Mouse (Mus musculus) neural tube, embryonic 12.5 days (tissue): Measurements from ENCODE around the gene Mrps17. TPM values are rescaled to one million over a fixed set of nuclear protein-coding genes. Genes with fewer than 3 reads are reported as not detected.

Source experiments
- ATAC-seq: fragments of 200-750 bp; cut with Nextera tagmentation; 2 replicates; pipeline ENCODE4 v1.8.0; 2017; ENCODE audit warnings: low read depth, mild to moderate bottlenecking, moderate TSS enrichment, moderate library complexity; ENCODE audit not compliant: low FRiP score
- H3K27ac ChIP-seq: fragments of 300-500 bp; sonication (generic); 2 replicates; pipeline ENCODE4 v1.5.1; 2016
- H3K27me3 ChIP-seq: fragments of 300-500 bp; sonication (generic); replicated peaks from 2 replicates; pipeline ENCODE4 v1.6.1; 2016; ENCODE audit warnings: mild to moderate bottlenecking
- H3K36me3 ChIP-seq: fragments of 300-500 bp; sonication (generic); 2 replicates; pipeline ENCODE4 v1.6.1; 2016; ENCODE audit warnings: mild to moderate bottlenecking
- H3K4me1 ChIP-seq: fragments of 300-500 bp; sonication (generic); 2 replicates; pipeline ENCODE4 v1.6.1; 2016
- H3K4me2 ChIP-seq: fragments of 300-500 bp; sonication (generic); replicated peaks from 2 replicates; pipeline ENCODE4 v1.6.1; 2016; ENCODE audit warnings: mild to moderate bottlenecking
- H3K4me3 ChIP-seq: fragments of 300-500 bp; sonication (generic); 2 replicates; pipeline ENCODE4 v1.5.1; 2016
- H3K9ac ChIP-seq: fragments of 300-500 bp; sonication (generic); 2 replicates; pipeline ENCODE4 v1.6.1; 2016; ENCODE audit warnings: mild to moderate bottlenecking
- H3K9me3 ChIP-seq: fragments of 300-500 bp; sonication (generic); 2 replicates; pipeline ENCODE4 v1.6.1; 2016; ENCODE audit warnings: mild to moderate bottlenecking
- WGBS: fragments of 180-500 bp; shearing (Covaris S2); methylation state at CpG from one replicate; pipeline ENCODE4 v1.1.7; 2016; 5-methylcytosine and 5-hydroxymethylcytosine counted together
- polyA plus RNA-seq: library from polyadenylated mRNA; unstranded; fragments of >200 nt; fragmentation: Nextera tagmentation; extraction: Ambion mirVana; gene quantifications from 2 replicates; pipeline ENCODE4 v1.2.1, GENCODE M21; 2016

Mrps17 gene
- polyA plus RNA-seq, 1 experiment from 2014 or later, result 153 TPM

DNA sequence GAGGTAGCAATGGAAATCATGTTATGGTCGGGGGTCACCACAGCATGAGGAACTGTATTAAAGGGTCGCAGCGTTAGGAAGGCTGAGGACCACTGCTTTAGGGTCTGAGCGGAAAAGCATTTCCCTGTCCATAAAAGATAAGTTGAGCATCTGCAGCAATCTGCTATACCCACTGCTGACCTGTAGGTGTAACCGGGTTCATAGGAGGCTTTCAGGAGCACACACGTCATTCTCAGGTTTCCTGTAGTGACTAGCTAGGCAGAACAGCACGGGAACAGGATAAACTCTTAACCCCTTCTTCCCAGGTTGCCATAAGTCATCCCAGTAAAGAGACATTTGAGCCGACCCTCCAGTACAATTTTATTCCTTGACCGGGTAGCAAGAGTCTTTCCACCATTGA is 1.7 kb downstream of the Mrps17 start:
- H3K4me2 ChIP-seq, result no peak overlapping the region
- no peak overlapping the region for H3K4me3 ChIP-seq
- H3K9ac ChIP-seq, result no peak overlapping the region
- no peak for ATAC-seq
- peaks cover 6% of the 10 kb centered on the region; the same call in 1 of the 2 replicates for H3K4me1 ChIP-seq
- no peak overlapping the region for H3K27ac ChIP-seq
- H3K36me3 ChIP-seq, result peaks cover 33% of the 10 kb centered on the region
- H3K9me3 ChIP-seq, result no peaks in the 10 kb centered on the region
- no peaks in the 10 kb centered on the region for H3K27me3 ChIP-seq
- 87% methylated on average over 9 of the region's 9 CpGs for WGBS

DNA sequence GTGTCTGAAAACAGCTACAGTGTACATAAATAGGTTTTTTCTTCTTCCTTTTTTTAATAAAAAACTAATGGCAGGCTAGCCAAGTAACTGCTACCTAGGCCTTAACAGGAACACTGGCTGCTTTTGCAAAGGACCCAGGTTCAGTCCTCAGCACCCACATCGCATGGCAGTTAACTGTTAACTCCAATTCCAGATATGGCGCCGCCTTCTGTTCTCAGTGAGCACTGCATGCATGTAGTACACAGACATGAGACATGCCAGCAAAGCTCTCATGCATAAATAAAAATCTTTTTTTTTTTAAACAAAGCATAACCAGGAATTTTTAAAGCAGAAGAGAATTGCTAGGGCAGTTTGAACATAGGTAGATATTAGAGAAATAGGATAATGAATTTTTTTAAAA is 4.9 kb downstream of the Mrps17 start:
- no peak overlapping the region for H3K27ac ChIP-seq
- no peaks in the 10 kb centered on the region for H3K27me3 ChIP-seq
- peaks cover 6% of the 10 kb centered on the region; the same call in 1 of the 2 replicates for H3K4me1 ChIP-seq
- H3K9me3 ChIP-seq, result no peaks in the 10 kb centered on the region
- H3K36me3 ChIP-seq, result peaks cover 33% of the 10 kb centered on the region
- H3K9ac ChIP-seq, result no peak overlapping the region
- no peak for ATAC-seq
- no peak overlapping the region for H3K4me3 ChIP-seq
- WGBS, result 88% methylated on average over 3 of the region's 3 CpGs
- H3K4me2 ChIP-seq, result no peak overlapping the region

DNA sequence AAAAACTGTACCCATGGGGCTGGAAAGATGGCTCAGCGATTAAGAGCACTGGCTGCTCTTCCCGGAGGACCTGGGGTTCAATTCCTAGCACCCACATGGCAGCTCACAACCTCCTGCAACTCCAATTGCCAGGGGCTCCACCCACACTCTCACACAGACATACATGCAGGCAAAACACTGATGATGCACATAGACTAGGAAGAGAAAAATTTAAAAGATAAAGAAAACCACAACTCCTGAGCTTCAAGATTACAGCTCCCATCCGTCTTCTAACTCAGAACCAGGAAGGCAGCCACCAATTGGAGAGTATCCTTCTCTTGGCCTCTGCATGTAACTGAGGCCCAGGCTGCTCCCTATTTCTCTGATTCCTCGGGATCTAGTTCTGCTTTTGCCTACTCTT is 9.0 kb downstream of the Mrps17 start:
- Histone ChIP-seq H3K9ac (no peak overlapping the region), H3K27ac (no peak overlapping the region), H3K4me3 (0 out of 2 replicates have a peak overlapping the region, but pooled peaks have one; percentile 92), H3K36me3 (peaks cover 8% of the 10 kb centered on the region), H3K9me3 (no peaks in the 10 kb centered on the region), H3K4me2 (peak overlapping the region; percentile 61), H3K4me1 (peaks cover 5% of the 10 kb centered on the region), H3K27me3 (no peaks in the 10 kb centered on the region)
- WGBS, result 55% methylated on average over 4 of the region's 4 CpGs
- 0 out of 2 replicates have a peak, but pooled peaks have one; percentile 15 for ATAC-seq

- peaks cover 8% of the 10 kb centered on the region for H3K4me1 ChIP-seq
Observed at GRCm38 (mm10) chr5:129724834-129725773, 9.8 kb downstream of the Mrps17 start, which contains the start of gene Nipsnap2. TSS of gene Nipsnap2 (plus strand) at chr5:129725063.

DNA sequence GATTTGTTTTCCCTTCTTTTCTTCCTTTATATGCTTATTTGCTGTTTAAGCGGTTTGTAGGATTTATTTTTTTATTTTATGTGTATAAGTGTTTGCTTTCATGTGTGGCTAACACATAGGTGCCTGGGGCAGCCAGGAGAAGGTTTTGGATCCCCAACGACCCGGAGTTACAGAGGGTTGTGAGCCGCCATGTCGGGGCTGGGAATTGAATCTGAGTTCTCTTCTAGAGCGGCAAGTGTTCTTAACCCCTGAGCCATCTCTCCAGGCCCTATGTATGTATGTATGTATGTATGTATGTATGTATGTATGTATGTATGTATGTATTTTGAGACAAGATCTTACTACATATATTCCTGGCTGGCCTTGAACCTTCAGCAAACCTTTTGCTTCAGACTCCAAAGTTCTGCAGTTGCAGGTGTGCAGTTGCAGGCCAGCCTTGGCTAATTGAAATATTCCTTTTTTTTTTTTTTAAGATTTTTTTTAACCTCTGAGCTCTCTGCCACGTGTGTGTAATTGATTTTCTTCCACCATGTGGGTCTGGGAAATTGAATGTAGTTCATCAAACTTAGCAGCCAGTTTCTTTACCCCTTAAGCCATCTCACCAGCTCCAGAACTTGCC is 10.6 kb downstream of the Mrps17 start:
- no peak overlapping the region for H3K27ac ChIP-seq

More at GRCm38 (mm10) chr5:129724834-129725773, 9.8 kb downstream of the Mrps17 start, which contains the start of gene Nipsnap2:
- peak within 1 kb of the TSS; percentile 87 for H3K27ac ChIP-seq
- H3K27me3 ChIP-seq, result no peaks in the 10 kb centered on the region
- peak; percentile 96 for ATAC-seq
- H3K9ac ChIP-seq, result peak within 1 kb of the TSS; percentile 93
- peaks cover 1% of the 10 kb centered on the region; the same call in 1 of the 2 replicates for H3K36me3 ChIP-seq
- peak within 1 kb of the TSS; percentile 61 for H3K4me2 ChIP-seq
- under 1% methylated on average over 86 of the region's 93 CpGs for WGBS
- peak within 1 kb of the TSS; percentile 92 for H3K4me3 ChIP-seq
- no peaks in the 10 kb centered on the region for H3K9me3 ChIP-seq

DNA sequence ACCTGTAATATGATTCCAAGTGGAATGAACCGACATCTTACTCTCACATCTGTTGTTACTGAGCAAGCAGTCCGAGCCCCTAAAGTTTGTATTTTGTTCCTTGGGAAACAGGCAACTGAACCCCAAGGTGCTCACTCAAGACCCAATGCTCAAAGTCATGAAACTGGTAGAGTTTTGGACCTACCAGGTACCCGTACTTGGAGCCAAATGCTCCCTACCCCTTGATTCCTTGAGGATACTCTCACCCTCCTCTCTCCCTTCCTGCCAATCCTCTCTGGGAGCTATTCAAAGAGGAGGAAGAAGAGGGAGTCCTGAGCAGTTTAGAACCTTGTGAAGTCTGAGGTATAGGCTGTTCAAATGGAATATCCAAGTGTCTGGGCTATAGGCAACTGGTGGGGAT is 11.5 kb downstream of the Mrps17 start:
- no peak for ATAC-seq
- Histone ChIP-seq H3K4me2 (0 out of 2 replicates have a peak overlapping the region, but pooled peaks have one; percentile 61), H3K27ac (no peak overlapping the region), H3K9ac (no peak overlapping the region), H3K4me3 (no peak overlapping the region), H3K36me3 (no peaks in the 10 kb centered on the region), H3K4me1 (peaks cover 15% of the 10 kb centered on the region), H3K27me3 (no peaks in the 10 kb centered on the region), H3K9me3 (no peaks in the 10 kb centered on the region)
- WGBS, result 90% methylated on average over 3 of the region's 3 CpGs

More for the DNA sequence above, 10.6 kb downstream of the Mrps17 start:
- no peaks in the 10 kb centered on the region for H3K36me3 ChIP-seq
- H3K9me3 ChIP-seq, result no peaks in the 10 kb centered on the region
- peak overlapping the region; percentile 61 for H3K4me2 ChIP-seq
- ATAC-seq, result no peak
- no peaks in the 10 kb centered on the region for H3K27me3 ChIP-seq
- 26% methylated on average over 7 of the region's 7 CpGs for WGBS
- H3K9ac ChIP-seq, result peak overlapping the region; percentile 93; the same call in 1 of the 2 replicates
- H3K4me3 ChIP-seq, result peak overlapping the region; percentile 92
- H3K4me1 ChIP-seq, result peaks cover 15% of the 10 kb centered on the region

DNA sequence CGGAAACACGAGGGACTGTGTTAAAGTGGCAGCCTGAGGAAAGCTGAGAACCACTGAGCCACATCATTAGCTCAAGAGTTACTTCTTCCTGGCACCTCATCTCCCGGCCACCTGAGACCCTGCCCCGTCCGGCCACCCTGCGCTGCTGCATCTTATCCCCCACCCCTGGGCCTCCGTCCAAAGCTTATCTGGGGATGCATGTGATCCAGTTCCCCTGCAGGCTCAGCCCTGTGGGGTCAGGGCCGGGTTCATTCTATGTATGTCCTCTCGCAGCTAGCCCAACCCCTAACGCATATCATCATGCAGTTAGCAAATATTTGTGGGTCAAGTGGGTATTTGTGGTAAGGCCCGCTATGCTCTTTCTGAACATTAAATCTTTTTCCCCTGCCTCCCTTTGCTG is 14.0 kb downstream of the Mrps17 start:
- H3K27me3 ChIP-seq, result no peaks in the 10 kb centered on the region
- WGBS, result 76% methylated on average over 11 of the region's 11 CpGs
- no peaks in the 10 kb centered on the region for H3K9me3 ChIP-seq
- H3K27ac ChIP-seq, result no peak overlapping the region
- H3K36me3 ChIP-seq, result no peaks in the 10 kb centered on the region
- no peak overlapping the region for H3K9ac ChIP-seq
- H3K4me3 ChIP-seq, result no peak overlapping the region
- no peak for ATAC-seq
- H3K4me1 ChIP-seq, result peaks cover 15% of the 10 kb centered on the region
- H3K4me2 ChIP-seq, result no peak overlapping the region

DNA sequence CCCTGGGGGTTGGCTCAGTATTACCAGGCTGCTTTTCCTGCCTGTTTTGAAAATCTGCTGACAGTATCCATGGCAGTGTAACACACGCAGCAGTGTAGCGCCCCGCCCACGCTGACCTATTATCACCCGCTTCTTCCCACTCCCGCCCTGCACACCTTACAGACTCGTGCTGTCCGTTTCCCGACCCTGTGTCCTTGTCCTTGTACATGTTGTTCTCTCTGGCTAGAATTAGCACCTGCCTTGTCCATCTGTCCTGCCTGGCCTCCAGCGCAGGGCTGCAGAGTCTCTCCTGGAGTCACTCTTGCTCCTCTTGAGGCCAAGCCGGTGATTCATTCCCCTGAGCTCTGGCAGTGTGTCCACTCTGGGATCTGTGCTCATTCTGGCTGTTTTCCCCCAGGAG is 15.0 kb downstream of the Mrps17 start:
- H3K36me3 ChIP-seq, result no peaks in the 10 kb centered on the region
- WGBS, result 84% methylated on average over 11 of the region's 11 CpGs
- H3K9ac ChIP-seq, result no peak overlapping the region
- H3K9me3 ChIP-seq, result no peaks in the 10 kb centered on the region
- ATAC-seq, result no peak
- no peak overlapping the region for H3K27ac ChIP-seq
- no peaks in the 10 kb centered on the region for H3K27me3 ChIP-seq
- no peak overlapping the region for H3K4me2 ChIP-seq
- H3K4me1 ChIP-seq, result peaks cover 15% of the 10 kb centered on the region
- no peak overlapping the region for H3K4me3 ChIP-seq

GRCm38 (mm10) chr5:129731021-129731420 is 15.7 kb downstream of the Mrps17 start:
- H3K36me3 ChIP-seq, result no peaks in the 10 kb centered on the region
- H3K4me2 ChIP-seq, result no peak overlapping the region
- H3K27ac ChIP-seq, result no peak overlapping the region
- H3K27me3 ChIP-seq, result no peaks in the 10 kb centered on the region
- no peaks in the 10 kb centered on the region for H3K9me3 ChIP-seq
- 83% methylated on average over 5 of the region's 5 CpGs for WGBS
- H3K4me1 ChIP-seq, result peaks cover 15% of the 10 kb centered on the region
- H3K4me3 ChIP-seq, result no peak overlapping the region
- no peak for ATAC-seq
- no peak overlapping the region for H3K9ac ChIP-seq

DNA sequence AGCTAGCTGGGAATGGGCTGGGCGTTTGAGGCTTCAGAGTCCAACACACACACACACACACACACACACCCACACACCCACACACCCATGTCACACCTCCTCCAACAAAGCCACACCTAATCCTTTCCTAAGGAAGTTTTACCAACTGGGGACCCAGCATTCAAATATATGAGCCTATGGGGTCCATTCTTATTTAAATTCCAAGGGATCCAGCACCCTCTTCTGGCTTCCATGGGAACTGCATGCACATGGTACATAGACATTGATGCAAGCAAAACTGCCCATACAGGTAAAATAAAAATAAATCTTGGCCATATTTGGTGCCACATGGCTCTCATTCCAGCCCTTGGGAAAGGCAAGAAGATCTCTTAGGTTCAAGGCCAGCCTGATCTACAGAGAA is 25.7 kb downstream of the Mrps17 start:
- no peaks in the 10 kb centered on the region for H3K27me3 ChIP-seq
- H3K4me2 ChIP-seq, result no peak overlapping the region
- no peak overlapping the region for H3K9ac ChIP-seq
- H3K4me3 ChIP-seq, result no peak overlapping the region
- 94% methylated on average over 1 of the region's 1 CpGs for WGBS
- no peaks in the 10 kb centered on the region for H3K9me3 ChIP-seq
- H3K4me1 ChIP-seq, result no peaks in the 10 kb centered on the region
- peaks cover 16% of the 10 kb centered on the region for H3K36me3 ChIP-seq
- H3K27ac ChIP-seq, result no peak overlapping the region
- no peak for ATAC-seq

DNA sequence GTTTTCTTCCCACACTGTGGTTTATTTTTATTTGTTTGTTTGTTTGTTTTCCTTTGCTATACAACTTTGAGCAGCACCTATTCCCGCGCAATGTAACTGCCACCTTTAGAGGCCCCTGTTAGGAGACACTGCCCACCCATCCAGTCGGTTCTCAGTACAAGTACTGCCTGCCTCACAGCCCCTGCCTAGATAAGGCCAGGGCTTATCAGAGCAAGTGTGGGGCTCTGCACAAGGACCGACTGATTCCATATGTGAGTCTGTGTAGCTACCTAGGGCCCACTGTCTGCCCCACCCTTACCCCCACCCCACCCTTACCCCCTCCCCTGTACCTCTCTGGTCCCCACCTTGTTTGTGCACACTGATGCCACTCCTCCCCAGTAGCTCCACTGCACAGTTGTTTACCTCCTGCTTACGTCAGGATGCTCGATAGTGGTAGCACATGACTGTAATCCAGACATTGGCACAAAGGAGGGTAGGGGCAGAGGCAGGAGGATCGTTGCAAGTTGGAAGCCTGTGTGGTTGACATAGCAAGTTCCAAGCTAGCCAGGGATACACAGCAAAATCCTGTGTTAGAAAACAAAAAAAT is 27.7 kb downstream of the Mrps17 start:
- 92% methylated on average over 7 of the region's 7 CpGs for WGBS
- no peaks in the 10 kb centered on the region for H3K27me3 ChIP-seq
- H3K4me1 ChIP-seq, result no peaks in the 10 kb centered on the region
- H3K4me3 ChIP-seq, result no peak overlapping the region
- peaks cover 32% of the 10 kb centered on the region for H3K36me3 ChIP-seq
- no peaks in the 10 kb centered on the region for H3K9me3 ChIP-seq
- no peak overlapping the region for H3K9ac ChIP-seq
- no peak overlapping the region for H3K4me2 ChIP-seq
- no peak overlapping the region for H3K27ac ChIP-seq
- ATAC-seq, result no peak

DNA sequence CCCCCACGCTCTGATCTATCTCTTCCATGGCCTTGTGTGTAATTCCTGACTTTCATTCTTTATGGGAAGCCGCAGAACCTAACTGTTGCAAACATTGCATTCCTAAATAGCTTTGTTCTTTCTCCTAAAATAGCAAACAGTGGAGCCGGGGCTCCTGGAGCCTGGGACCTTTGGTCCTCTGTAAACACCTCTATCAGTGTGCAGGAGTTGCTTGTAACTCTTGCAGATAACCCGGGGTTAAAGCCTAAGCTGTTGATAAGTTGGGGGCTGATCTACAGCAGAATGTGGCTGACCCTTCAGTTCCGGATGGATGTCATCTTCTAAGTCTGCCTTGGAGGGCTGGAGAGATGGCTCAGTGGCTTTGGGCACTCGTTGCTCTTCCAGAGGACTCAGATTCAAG is 28.8 kb downstream of the Mrps17 start:
- peaks cover 39% of the 10 kb centered on the region for H3K36me3 ChIP-seq
- WGBS, result 89% methylated on average over 6 of the region's 6 CpGs
- no peak for ATAC-seq

More for the DNA sequence above, 28.8 kb downstream of the Mrps17 start:
- no peak overlapping the region for H3K9ac ChIP-seq
- H3K27ac ChIP-seq, result no peak overlapping the region
- H3K4me1 ChIP-seq, result no peaks in the 10 kb centered on the region
- H3K27me3 ChIP-seq, result no peaks in the 10 kb centered on the region
- no peak overlapping the region for H3K4me2 ChIP-seq
- no peak overlapping the region for H3K4me3 ChIP-seq
- no peaks in the 10 kb centered on the region for H3K9me3 ChIP-seq
